Mouse (Mus musculus): Measurements from ENCODE around the gene Ly6g6f.
"Not testable (repeated sequence)": the region's sequence is repeated elsewhere in the genome, so short reads cannot be mapped to it uniquely, and the experiment has no call there.

The Ly6g6f gene

GRCm38 (mm10) chr17:35051156-35052086, 34.0 kb downstream of the Ly6g6f start:
- no peak for DNase-seq

DNA sequence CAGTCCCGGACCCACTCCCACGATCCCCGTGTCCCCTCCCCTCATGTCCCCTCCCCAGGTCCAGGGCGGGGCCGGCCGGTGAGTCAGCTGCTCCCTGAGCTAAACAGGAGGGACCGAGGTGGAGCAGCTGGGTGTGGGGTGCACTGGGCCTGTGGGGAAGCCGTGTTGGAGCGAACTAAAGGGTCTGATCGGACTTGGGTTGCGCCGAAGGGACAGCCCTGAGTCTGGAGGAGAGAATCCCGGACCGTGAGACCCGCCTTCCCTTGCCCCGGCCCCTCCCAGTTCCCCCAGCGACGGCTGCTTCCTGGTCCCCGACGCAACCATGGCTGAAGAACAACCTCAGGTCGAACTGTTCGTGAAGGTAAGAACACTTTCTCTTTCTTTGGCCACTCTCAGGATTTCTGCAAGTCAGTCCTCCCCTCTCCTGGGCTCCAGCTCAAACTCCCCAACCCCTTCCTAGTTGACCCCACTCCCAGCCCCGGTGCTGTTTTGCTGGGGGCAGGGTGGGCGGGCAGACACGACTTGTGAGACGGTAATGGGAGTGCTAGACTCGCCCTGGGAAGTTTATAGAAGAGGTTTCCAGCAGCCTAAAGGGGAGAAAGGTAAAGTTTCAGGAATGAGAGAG, 35.2 kb downstream of the Ly6g6f start:
- DNase-seq, result no peak

- DNase-seq, result no peak
Observed at GRCm38 (mm10) chr17:35049561-35050016, 35.8 kb downstream of the Ly6g6f start, which contains the start of gene Clic1. Gene Clic1 (plus strand): TSS chr17:35049966.

GRCm38 (mm10) chr17:35048932-35049440, 36.4 kb downstream of the Ly6g6f start:
- no peak for DNase-seq

DNA sequence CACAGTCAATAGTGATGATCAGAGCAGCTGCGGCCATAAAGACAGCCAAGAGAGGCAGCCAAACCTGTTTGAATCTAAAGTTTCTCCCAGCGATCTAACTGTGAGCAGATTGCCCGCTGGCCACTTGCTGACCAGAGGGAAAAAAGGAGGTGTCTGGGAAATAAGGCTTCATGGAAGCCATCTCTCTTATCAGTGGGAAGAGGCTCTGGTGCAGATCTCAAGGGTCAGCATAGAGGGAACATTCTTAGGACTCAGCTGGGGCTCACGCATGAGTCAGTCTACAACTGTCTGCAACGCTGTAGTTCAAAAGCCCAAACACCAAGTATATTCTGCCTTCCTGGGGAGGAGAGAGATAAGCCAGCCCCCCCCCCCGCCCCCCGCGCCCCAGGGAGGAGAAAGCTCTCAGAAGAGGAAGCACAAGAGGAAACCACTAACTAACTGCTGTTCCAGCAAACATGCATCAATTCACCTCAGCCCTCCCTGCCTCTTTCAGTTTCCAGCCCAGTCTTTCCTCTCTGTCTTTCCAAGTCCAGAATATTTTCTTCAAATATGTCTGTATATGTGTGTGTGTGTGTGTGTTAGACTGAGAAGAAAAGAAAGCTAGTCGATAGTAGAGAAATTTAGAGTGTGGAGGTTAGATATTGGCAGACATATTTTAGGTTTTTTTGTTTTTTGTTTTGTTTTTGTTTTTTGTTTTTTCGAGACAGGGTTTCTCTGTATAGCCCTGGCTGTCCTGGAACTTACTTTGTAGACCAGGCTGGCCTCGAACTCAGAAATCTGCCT, 37.1 kb downstream of the Ly6g6f start:
- DNase-seq, result no peak

- no peak for DNase-seq
Observed at GRCm38 (mm10) chr17:35047688-35048087, 37.7 kb downstream of the Ly6g6f start.

DNA sequence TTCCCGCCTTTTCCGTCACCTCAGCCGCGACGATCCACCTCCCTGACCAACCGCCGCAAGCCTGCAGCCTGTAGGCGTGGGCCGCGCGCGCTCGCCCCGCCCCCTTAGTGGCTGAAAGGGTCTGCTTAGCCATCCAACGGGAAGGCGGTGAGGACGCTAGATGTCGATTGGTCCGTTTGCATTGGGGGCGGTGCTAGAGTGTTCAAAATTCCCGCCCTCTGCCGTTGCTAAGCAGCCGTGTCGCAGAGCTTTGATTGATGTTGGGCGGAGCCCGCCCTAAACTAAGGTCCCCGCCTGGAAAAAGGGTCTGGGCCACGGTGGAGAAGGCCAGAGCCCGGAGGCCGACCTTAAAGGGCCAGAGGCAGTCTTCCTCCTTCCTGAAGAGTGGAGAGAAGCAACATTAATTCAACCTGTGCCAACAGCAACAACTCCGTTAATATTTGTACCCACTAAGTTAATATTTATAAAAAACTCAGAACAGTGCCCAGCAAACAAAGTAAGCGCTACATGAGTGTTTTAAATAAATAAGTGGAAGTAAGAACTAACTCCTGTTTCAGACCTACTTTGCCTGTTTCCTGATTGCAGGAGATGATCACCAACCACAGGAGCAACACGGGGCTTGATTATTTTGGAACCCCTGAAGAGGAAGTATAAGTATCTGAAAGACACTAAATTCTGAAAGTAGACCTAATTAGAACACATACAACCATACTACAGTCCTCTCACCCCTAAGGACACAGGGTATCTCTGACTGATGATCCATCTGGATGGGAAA, 38.5 kb downstream of the Ly6g6f start, which contains the start of gene Msh5:
Gene Msh5, minus strand, starts transcription at position 65 of the 775 bp plus-strand sequence.
- DNase-seq, result peak; percentile 88

DNA sequence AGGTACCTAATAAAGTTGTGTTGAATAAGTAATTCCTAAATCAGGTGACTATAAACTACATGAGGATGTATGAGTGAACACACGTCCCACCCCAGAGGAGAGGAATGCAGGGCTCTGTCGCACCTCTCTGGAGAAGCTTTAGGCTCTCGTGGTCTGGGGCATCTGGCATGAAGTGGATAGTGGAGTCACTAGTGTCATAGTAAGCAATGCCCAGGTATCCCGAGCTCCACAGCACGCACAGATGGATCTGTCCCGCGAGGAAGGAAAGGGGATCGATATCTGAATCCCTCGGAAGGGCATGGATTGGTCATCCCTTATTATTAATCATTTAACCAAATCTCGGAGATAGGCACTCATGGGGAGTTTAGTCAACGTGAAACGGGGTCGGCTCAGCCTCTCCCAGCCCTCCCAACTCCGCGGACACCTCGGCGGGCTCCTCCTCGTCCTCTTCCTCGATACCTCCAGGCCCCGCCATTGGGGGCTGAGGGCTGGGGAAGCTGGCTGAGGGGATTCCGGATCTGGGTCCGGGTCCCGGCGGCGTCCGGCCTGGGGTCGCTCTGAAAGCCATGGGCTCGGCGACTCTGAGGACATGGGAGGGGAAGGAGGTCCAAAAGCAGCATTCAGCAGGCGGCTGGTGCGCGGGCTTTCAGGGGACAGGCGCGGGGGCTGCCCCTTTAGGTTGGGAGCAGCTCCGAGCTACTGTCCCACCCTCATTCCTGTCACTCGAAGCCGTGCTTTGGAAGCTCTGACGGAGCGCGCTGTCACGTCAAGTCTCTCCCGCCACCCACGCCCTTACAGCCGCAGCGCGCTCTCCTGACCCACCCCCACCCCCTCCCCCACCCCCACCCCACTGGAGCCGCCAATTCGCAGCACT, 39.4 kb downstream of the Ly6g6f start:
- no peak for DNase-seq

- no peak for DNase-seq
Observed at GRCm38 (mm10) chr17:35044904-35045806, 40.3 kb downstream of the Ly6g6f start.

GRCm38 (mm10) chr17:35043794-35044193, 41.6 kb downstream of the Ly6g6f start:
- DNase-seq, result no peak

- peak; percentile 36 for DNase-seq
Observed at GRCm38 (mm10) chr17:35039121-35039873, 46.1 kb downstream of the Ly6g6f start.

- no peak for DNase-seq
Observed at GRCm38 (mm10) chr17:35034896-35035295, 50.5 kb downstream of the Ly6g6f start.

- not testable (repeated sequence) for DNase-seq
Observed at GRCm38 (mm10) chr17:35033703-35034102, 51.7 kb downstream of the Ly6g6f start.

- DNase-seq, result no peak
Observed at GRCm38 (mm10) chr17:35032323-35032870, 53.0 kb downstream of the Ly6g6f start.

GRCm38 (mm10) chr17:35031880-35032279, 53.5 kb downstream of the Ly6g6f start:
- DNase-seq, result no peak

DNA sequence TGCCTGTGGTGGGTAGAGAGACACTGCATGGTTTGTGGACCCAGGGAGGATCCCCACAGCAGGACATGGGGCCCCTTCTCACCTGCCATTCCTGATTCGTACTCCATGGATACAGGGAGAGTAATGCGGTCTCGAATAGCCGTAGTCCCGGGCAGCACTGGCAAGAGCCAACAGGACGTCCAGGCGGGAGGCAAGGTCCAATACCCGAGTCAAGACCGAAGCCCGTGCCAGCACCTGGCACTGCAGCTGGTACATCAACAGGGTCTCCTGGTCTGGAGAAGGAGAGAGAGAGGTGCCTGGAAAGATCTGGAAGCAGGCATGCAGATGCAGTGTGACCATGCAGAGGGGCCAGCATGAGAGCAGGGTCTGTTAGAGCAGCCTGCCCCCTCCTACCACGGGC, 54.1 kb downstream of the Ly6g6f start:
- DNase-seq, result no peak

All from right cerebral cortex, postnatal 25 days (tissue).